In the genomic region with DNA sequence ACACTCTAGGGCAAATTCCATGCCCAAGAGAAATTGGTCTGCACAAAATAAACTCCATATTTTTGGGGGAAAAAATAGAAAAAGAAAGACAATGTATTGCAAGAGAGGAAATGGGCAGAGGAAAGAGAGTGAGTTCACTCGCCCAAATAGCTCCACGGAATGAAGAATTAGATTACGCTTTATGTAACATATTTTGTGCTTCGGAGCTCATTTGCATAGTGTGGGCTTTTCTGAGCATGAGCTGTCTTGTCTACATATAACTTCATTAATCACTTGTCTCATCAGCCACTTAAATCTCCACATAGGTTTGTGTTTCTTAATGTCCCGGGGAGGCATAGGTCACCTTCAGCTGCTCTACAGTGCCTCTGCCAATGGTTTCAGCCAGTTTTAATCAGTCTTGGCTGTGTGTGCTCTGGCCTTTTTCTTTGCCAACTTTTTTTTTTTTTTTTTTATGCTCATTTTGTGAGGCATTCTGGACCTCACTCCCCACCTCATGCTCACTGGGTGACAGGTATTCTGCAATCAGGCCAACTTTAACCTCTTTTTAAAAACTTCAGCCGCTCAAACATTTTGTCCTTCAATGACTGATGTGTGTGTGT, we compare ENCODE assay signal across 27 mouse cellular contexts. TPM values are rescaled to one million over a fixed set of nuclear protein-coding genes. Genes with fewer than 3 reads are reported as not detected.
DNase-seq lines count a peak whose midpoint lies in the region; ATAC-seq and TF ChIP-seq lines count a peak whose summit lies in the region.
"Had no signal": no experiment of that assay in that cellular context is flagged by ENCODE, and none has a peak within 500 bp of the region (broad histone marks: within the 10 kb centered on the region; RNA-seq: fewer than 3 reads in every experiment).

No protein-coding gene starts in this region.

- no peak for TF ChIP-seq CTCF in hindbrain, postnatal 0 days (IDR thresholded peaks at IDR 0.05; ENCODE audit: low read depth)
- no peak for TF ChIP-seq CTCF in layer of hippocampus, adult 2 months (conservative IDR thresholded peaks at IDR 0.05)
- TF ChIP-seq CTCF in CH12.LX (conservative IDR thresholded peaks at IDR 0.05 in 1 of 2, IDR thresholded peaks at IDR 0.05 in 1 of 2; ENCODE audit: low read depth in 2 of 2, low read length in 2 of 2): no peak

- no peak overlapping the region for H3K4me2 ChIP-seq in hindbrain, postnatal 0 days (ENCODE audit: low read depth, low read length)
- 0 out of 2 replicates have a peak overlapping the region, but pooled peaks have one; percentile 18 for H3K4me2 ChIP-seq in CH12.LX (ENCODE audit: insufficient read depth, low read depth, poor library complexity, severe bottlenecking)
- no peak overlapping the region for H3K4me2 ChIP-seq in heart, embryonic 12.5 days
- H3K4me2 ChIP-seq: forebrain, embryonic 13.5 days; limb, embryonic 13.5 days; lung, embryonic 15.5 days; midbrain, embryonic 15.5 days; neural tube, embryonic 13.5 days; stomach, embryonic 15.5 days had no signal

- peak; percentile 9 for DNase-seq in hindbrain, postnatal 0 days (ENCODE audit: low spot score)
- DNase-seq in hindbrain, embryonic 10.5 days (ENCODE audit: low spot score): no peak
- DNase-seq in layer of hippocampus, adult 2 months (ENCODE audit: low spot score in 2 of 2): no peak
- DNase-seq in layer of hippocampus, adult 11-12 months (ENCODE audit: low spot score): no peak
- DNase-seq in CH12.LX (ENCODE audit: extremely low read depth) (no peak), adipocyte (ENCODE audit: low spot score) (peak; percentile 66)
- DNase-seq: adrenal gland, postnatal 25 days; cerebellum, adult 9-10 months; gastrocnemius, postnatal 10 days; layer of hippocampus, postnatal 36 days; lung, postnatal 36 days; retina, postnatal 1 day; right cerebral cortex, postnatal 4 days had no signal

- H3K36me3 ChIP-seq in hindbrain, postnatal 0 days (ENCODE audit: insufficient read depth, low read length): no peaks in the 10 kb centered on the region
- H3K36me3 ChIP-seq in hindbrain, embryonic 10.5 days: no peaks in the 10 kb centered on the region
- H3K36me3 ChIP-seq in CH12.LX (replicated peaks in 1 of 2; ENCODE audit: control insufficient read depth in 1 of 2, insufficient read depth in 1 of 2, low read length in 1 of 2): no peaks in the 10 kb centered on the region
- H3K36me3 ChIP-seq in heart, embryonic 12.5 days: no peaks in the 10 kb centered on the region
- H3K36me3 ChIP-seq: G1E; heart, embryonic 10.5 days; limb, embryonic 13.5 days; lung, embryonic 15.5 days; midbrain, embryonic 15.5 days; neural tube, embryonic 13.5 days; stomach, embryonic 15.5 days had no signal

- no peaks in the 10 kb centered on the region for H3K27me3 ChIP-seq in hindbrain, postnatal 0 days (ENCODE audit: insufficient read depth, low read length)
- no peaks in the 10 kb centered on the region for H3K27me3 ChIP-seq in hindbrain, embryonic 10.5 days (ENCODE audit: insufficient read depth, poor library complexity, severe bottlenecking)
- H3K27me3 ChIP-seq in CH12.LX (replicated peaks): peaks cover 2% of the 10 kb centered on the region
- no peaks in the 10 kb centered on the region for H3K27me3 ChIP-seq in heart, embryonic 12.5 days (replicated peaks)
- H3K27me3 ChIP-seq: forebrain, embryonic 13.5 days; limb, embryonic 13.5 days; lung, embryonic 15.5 days; midbrain, embryonic 15.5 days; neural tube, embryonic 13.5 days; stomach, embryonic 15.5 days had no signal

- H3K9ac ChIP-seq in hindbrain, postnatal 0 days (replicated peaks; ENCODE audit: low read length): no peak overlapping the region
- no peak overlapping the region for H3K9ac ChIP-seq in CH12.LX (ENCODE audit: insufficient read depth, low read depth)
- no peak overlapping the region for H3K9ac ChIP-seq in heart, embryonic 12.5 days
- H3K9ac ChIP-seq: forebrain, embryonic 13.5 days; limb, embryonic 13.5 days; liver, embryonic 14.5 days; lung, embryonic 15.5 days; midbrain, embryonic 15.5 days; neural tube, embryonic 13.5 days; stomach, embryonic 15.5 days had no signal

- H3K9me3 ChIP-seq in hindbrain, postnatal 0 days (ENCODE audit: low read length): no peaks in the 10 kb centered on the region
- H3K9me3 ChIP-seq in hindbrain, embryonic 10.5 days: peaks cover 10% of the 10 kb centered on the region; the same call in 1 of the 2 replicates
- H3K9me3 ChIP-seq in CH12.LX (replicated peaks; ENCODE audit: low read length): peaks cover 8% of the 10 kb centered on the region
- peaks cover 3% of the 10 kb centered on the region; the same call in 1 of the 2 replicates for H3K9me3 ChIP-seq in heart, embryonic 12.5 days (replicated peaks)
- H3K9me3 ChIP-seq: forebrain, embryonic 13.5 days; heart, embryonic 10.5 days; lung, embryonic 15.5 days; midbrain, embryonic 15.5 days; neural tube, embryonic 13.5 days; stomach, embryonic 15.5 days had no signal

- H3K27ac ChIP-seq in hindbrain, postnatal 0 days: no peak overlapping the region
- H3K27ac ChIP-seq in hindbrain, embryonic 10.5 days: no peak overlapping the region
- H3K27ac ChIP-seq in layer of hippocampus, adult 2 months: peak overlapping the region; percentile 46; the same call in 1 of the 2 replicates
- no peak overlapping the region for H3K27ac ChIP-seq in CH12.LX (ENCODE audit: insufficient read depth, low read depth)
- H3K27ac ChIP-seq in heart, embryonic 12.5 days (ENCODE audit: poor library complexity, severe bottlenecking): no peak overlapping the region
- H3K27ac ChIP-seq: forebrain, embryonic 13.5 days; heart, embryonic 10.5 days; limb, embryonic 13.5 days; liver, embryonic 14.5 days; lung, embryonic 15.5 days; midbrain, embryonic 15.5 days; neural tube, embryonic 13.5 days; stomach, embryonic 15.5 days had no signal

- no peak for TF ChIP-seq EP300 in CH12.LX (IDR thresholded peaks at IDR 0.05; ENCODE audit: low read length)

- TF ChIP-seq POLR2A in CH12.LX (IDR thresholded peaks at IDR 0.05; ENCODE audit: low read depth, low read length): no peak

- no peak for TF ChIP-seq RAD21 in CH12.LX (IDR thresholded peaks at IDR 0.05; ENCODE audit: low read depth, low read length)

- no peaks in the 10 kb centered on the region for H3K79me2 ChIP-seq in CH12.LX (replicated peaks; ENCODE audit: control insufficient read depth, extremely low read depth, insufficient read depth, poor library complexity, severe bottlenecking)

- dilution Hi-C loops in CH12.LX (cut with MboI; ENCODE audit: extremely low pct_ligation_motif_present, extremely low pct_unique_long_range_greater_than_20kb, low sequenced_read_pairs): no loop called here

- in situ Hi-C loops in CH12.LX (cut with MboI; ENCODE audit: low pct_ligation_motif_present, low pct_unique_long_range_greater_than_20kb, low sequenced_read_pairs): no loop called here

- H3K4me1 ChIP-seq in hindbrain, postnatal 0 days (ENCODE audit: insufficient read depth, low read length): no peaks in the 10 kb centered on the region
- no peaks in the 10 kb centered on the region for H3K4me1 ChIP-seq in hindbrain, embryonic 10.5 days (replicated peaks)
- H3K4me1 ChIP-seq in CH12.LX (ENCODE audit: control insufficient read depth in 1 of 2, insufficient read depth in 2 of 2): no peaks in the 10 kb centered on the region
- no peaks in the 10 kb centered on the region for H3K4me1 ChIP-seq in heart, embryonic 12.5 days (replicated peaks)
- H3K4me1 ChIP-seq: forebrain, embryonic 13.5 days; heart, embryonic 10.5 days; limb, embryonic 13.5 days; lung, embryonic 15.5 days; midbrain, embryonic 15.5 days; neural tube, embryonic 13.5 days; stomach, embryonic 15.5 days had no signal

- 0 out of 2 replicates have a peak, but pooled peaks have one; percentile 27 for ATAC-seq in hindbrain, postnatal 0 days
- ATAC-seq in heart, embryonic 12.5 days (ENCODE audit: insufficient number of reproducible peaks, low FRiP score): no peak
- ATAC-seq: activated CD4-positive, CD25-positive, alpha-beta regulatory T cell, adult 4 months; forebrain, embryonic 13.5 days; midbrain, embryonic 15.5 days had no signal

- no peak overlapping the region for H3K4me3 ChIP-seq in hindbrain, postnatal 0 days (ENCODE audit: low read length)
- H3K4me3 ChIP-seq in hindbrain, embryonic 10.5 days: no peak overlapping the region
- no peak overlapping the region for H3K4me3 ChIP-seq in layer of hippocampus, adult 2 months
- H3K4me3 ChIP-seq in CH12.LX (replicated peaks in 1 of 3; ENCODE audit: low read depth in 2 of 3, low read length in 2 of 3, poor library complexity in 1 of 3): no peak overlapping the region
- no peak overlapping the region for H3K4me3 ChIP-seq in heart, embryonic 12.5 days
- H3K4me3 ChIP-seq: forebrain, embryonic 13.5 days; heart, embryonic 10.5 days; limb, embryonic 13.5 days; lung, embryonic 15.5 days; midbrain, embryonic 15.5 days; myocyte; neural tube, embryonic 13.5 days; stomach, embryonic 15.5 days had no signal

- 69% methylated on average over 6 of the region's 6 CpGs for WGBS in hindbrain, postnatal 0 days
- WGBS in hindbrain, embryonic 10.5 days: 94% methylated on average over 6 of the region's 6 CpGs
- 85% methylated on average over 6 of the region's 6 CpGs for WGBS in heart, embryonic 12.5 days

TF ChIP-seq in CH12.LX, 34 proteins besides CTCF, POLR2A, EP300 and RAD21 (continues in another document):
- no peak for TF ChIP-seq SMC3 (IDR thresholded peaks at IDR 0.05; ENCODE audit: low read depth, low read length)
- no peak for TF ChIP-seq NELFE (IDR thresholded peaks at IDR 0.05; ENCODE audit: low read depth, low read length)
- TF ChIP-seq ZC3H11A (IDR thresholded peaks at IDR 0.05; ENCODE audit: low read depth, low read length): no peak
- TF ChIP-seq CHD1 (IDR thresholded peaks at IDR 0.05; ENCODE audit: low read depth, low read length): no peak
- TF ChIP-seq POLR2AphosphoS2 (IDR thresholded peaks at IDR 0.05; ENCODE audit: low read depth, low read length): no peak

RNA-seq across cellular contexts. Expression of a gene that starts 12.9 kb away (rescaled TPM):
- total RNA-seq in hindbrain, postnatal 0 days (2014; rRNA removed): 1.1 and 1.5 TPM in 2 replicates
- 0.34 and 0.37 TPM in 2 replicates for polyA plus RNA-seq in hindbrain, postnatal 0 days (2015; fragmentation: Nextera tagmentation; extraction: Ambion mirVana)
- 0.14 and 0.27 TPM in 2 replicates for polyA plus RNA-seq in hindbrain, embryonic 10.5 days (2016; fragmentation: Nextera tagmentation; extraction: Ambion mirVana)
- under 1 TPM; 0.66 to 0.97 TPM for total RNA-seq in layer of hippocampus, adult 2 months (2021)
- total RNA-seq in CH12.LX (2012; rRNA removed) (under 0.01 TPM in 1 of 2 replicates, not detected in the other), CH12.LX (2014; rRNA removed) (0.04 and 0.07 TPM in 2 replicates)
- 0.06 TPM in 1 of 2 replicates, not detected in the other for polyA plus RNA-seq in CH12.LX (2012; ENCODE audit: insufficient read length, low read depth)
- polyA plus RNA-seq in heart, embryonic 12.5 days (2016; fragmentation: Nextera tagmentation; extraction: Ambion mirVana): 0.04 and 0.06 TPM in 2 replicates
- total RNA-seq: granulocyte monocyte progenitor cell, adult 5-6 weeks; megakaryocyte-erythroid progenitor cell, adult 5-6 weeks had no signal

RNA-seq across cellular contexts. Expression of a gene that starts 13.8 kb away (rescaled TPM):
- total RNA-seq in hindbrain, postnatal 0 days (2014; rRNA removed): 35.0 and 46.8 TPM in 2 replicates
- 152 and 153 TPM in 2 replicates for polyA plus RNA-seq in hindbrain, postnatal 0 days (2015; fragmentation: Nextera tagmentation; extraction: Ambion mirVana)
- polyA plus RNA-seq in hindbrain, embryonic 10.5 days (2016; fragmentation: Nextera tagmentation; extraction: Ambion mirVana): 167 and 179 TPM in 2 replicates
- total RNA-seq in layer of hippocampus, adult 2 months (2021): 100 to 1,000 TPM; 137 to 145 TPM
- total RNA-seq in CH12.LX (2012; rRNA removed) (114 and 127 TPM in 2 replicates), CH12.LX (2014; rRNA removed) (112 and 116 TPM in 2 replicates)
- 169 and 179 TPM in 2 replicates for polyA plus RNA-seq in CH12.LX (2012; ENCODE audit: insufficient read length, low read depth)
- polyA plus RNA-seq in heart, embryonic 12.5 days (2016; fragmentation: Nextera tagmentation; extraction: Ambion mirVana): 240 and 261 TPM in 2 replicates

Comparison
In these comparisons a context has a peak if more than half of its experiments do, and no peak if none do; other contexts are left out.
1. DNase-seq: peak in hindbrain, postnatal 0 days (single experiment) and adipocyte (single experiment); none in hindbrain, embryonic 10.5 days (single experiment), layer of hippocampus, adult 2 months (0 of 2), layer of hippocampus, adult 11-12 months (single experiment) and CH12.LX (single experiment).